Mouse (Mus musculus): Measurements from ENCODE around the gene Actl7a.

The Actl7a gene

GRCm38 (mm10) chr4:56757693-56758092 is 14.5 kb downstream of the Actl7a start:
- DNase-seq (ENCODE audit: low spot score): no peak

- no peak for DNase-seq (ENCODE audit: low spot score)
Measured at GRCm38 (mm10) chr4:56767861-56768284, 24.7 kb downstream of the Actl7a start.

GRCm38 (mm10) chr4:56768913-56769312 is 25.7 kb downstream of the Actl7a start:
- DNase-seq (ENCODE audit: low spot score): no peak

GRCm38 (mm10) chr4:56771065-56771464 is 27.9 kb downstream of the Actl7a start:
- no peak for DNase-seq (ENCODE audit: low spot score)

GRCm38 (mm10) chr4:56791373-56791772 is 48.2 kb downstream of the Actl7a start:
- DNase-seq (ENCODE audit: low spot score): no peak

All from MN1 (cell line).